Mouse (Mus musculus) liver, adult 2 months (tissue): ENCODE measurements around the gene Cmah. TPM values are rescaled to one million over a fixed set of nuclear protein-coding genes. Genes with fewer than 3 reads are reported as not detected.
A peak's percentile ranks its signal among the peaks of the same experiment; 100 is the strongest.

ENCODE experiments used
- DNase-seq: peaks from one replicate; pipeline ENCODE4 v3.0.0-alpha.2; 2011; ENCODE audit warnings: low read depth, low spot score; ENCODE audit errors: extremely low read depth
- H3K27ac ChIP-seq: fragments of 200-500 bp; replicated peaks from 2 replicates; pipeline ENCODE4 v1.5.1; 2012; ENCODE audit warnings: low read depth, mild to moderate bottlenecking, control low read depth, inconsistent platforms, low read length; ENCODE audit not compliant: insufficient read depth
- H3K27me3 ChIP-seq: fragments of 200-500 bp; 2 replicates; pipeline ENCODE4 v1.6.1; 2012; ENCODE audit warnings: mild to moderate bottlenecking, moderate library complexity, low read length, inconsistent platforms; ENCODE audit not compliant: control insufficient read depth, insufficient read depth
- H3K36me3 ChIP-seq: fragments of 200-500 bp; 2 replicates; pipeline ENCODE4 v1.6.1; 2012; ENCODE audit warnings: low read length, inconsistent platforms; ENCODE audit not compliant: control insufficient read depth, insufficient read depth
- H3K4me1 ChIP-seq: fragments of 200-500 bp; 2 replicates; pipeline ENCODE4 v1.6.1; 2011; ENCODE audit warnings: low read length; ENCODE audit not compliant: control insufficient read depth, insufficient read depth
- H3K4me3 ChIP-seq: fragments of 200-500 bp; 2 replicates; pipeline ENCODE4 v1.5.1; 2011; ENCODE audit warnings: low read depth, mild to moderate bottlenecking, control low read depth, low read length, moderate library complexity; ENCODE audit not compliant: insufficient read depth
- H3K79me2 ChIP-seq: fragments of 200-500 bp; 2 replicates; pipeline ENCODE4 v1.6.1; 2012; ENCODE audit warnings: inconsistent platforms, mild to moderate bottlenecking, low read length, moderate library complexity; ENCODE audit not compliant: control insufficient read depth, insufficient read depth
- H3K9ac ChIP-seq: fragments of 200-500 bp; 2 replicates; pipeline ENCODE4 v1.6.1; 2012; ENCODE audit warnings: low read depth, mild to moderate bottlenecking, control low read depth, inconsistent platforms, low read length
- CTCF ChIP-seq: fragments of 200-500 bp; IDR thresholded peaks from 2 replicates; pipeline ENCODE4 v1.5.1; 2011; ENCODE audit warnings: low read depth, low read length, control low read depth
- POLR2A ChIP-seq: fragments of 200-500 bp; IDR thresholded peaks from 2 replicates; pipeline ENCODE4 v1.6.1; 2011; ENCODE audit warnings: low read length, control low read depth; ENCODE audit not compliant: insufficient read depth; ENCODE audit errors: extremely low read depth
- WGBS: fragments of 180-500 bp; shearing (Covaris S2); methylation state at CpG from one replicate; pipeline ENCODE4 v1.1.7; 2018; 5-methylcytosine and 5-hydroxymethylcytosine counted together
- polyA plus RNA-seq: library from polyadenylated mRNA; depleted of rRNA; stranded (reverse); fragments of >200 nt; gene quantifications from 2 replicates; pipeline ENCODE4 v1.2.3, GENCODE M21; 2012
- total RNA-seq: library from RNA; depleted of rRNA; stranded (reverse); fragments of >200 nt; gene quantifications from 2 replicates; pipeline ENCODE4 v1.2.3, GENCODE M21; 2014

Cmah gene
- total and polyA plus RNA-seq, 2 experiments: 11.8 to 49.3 TPM

DNA sequence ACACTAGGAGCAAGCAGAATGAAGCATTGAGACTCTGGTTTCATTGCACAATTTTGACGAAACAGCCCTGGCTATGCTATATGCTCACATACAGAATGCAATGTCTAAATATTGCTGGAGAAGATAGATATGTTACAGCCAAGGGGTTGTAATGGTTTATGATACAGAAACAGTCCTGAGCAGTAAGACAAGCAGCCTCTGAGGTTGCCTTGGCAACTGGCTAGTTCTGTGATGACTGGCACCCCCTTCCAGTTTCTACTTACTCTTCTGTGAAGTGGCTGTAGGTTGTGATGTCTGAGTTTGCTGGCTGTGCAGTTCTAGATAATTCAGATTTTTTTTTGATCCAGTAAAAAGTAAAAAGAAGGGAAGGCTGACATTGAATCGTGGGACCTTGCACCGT, 166.6 kb downstream of the Cmah start:
- H3K9ac ChIP-seq: no peak overlapping the region
- H3K79me2 ChIP-seq: no peaks in the 10 kb centered on the region
- H3K27me3 ChIP-seq: no peaks in the 10 kb centered on the region
- TF ChIP-seq POLR2A: no peak
- TF ChIP-seq CTCF: no peak
- no peaks in the 10 kb centered on the region for H3K4me1 ChIP-seq
- H3K36me3 ChIP-seq: no peaks in the 10 kb centered on the region
- H3K27ac ChIP-seq: no peak overlapping the region
- WGBS: 91% methylated on average over 3 of the region's 3 CpGs
- DNase-seq: no peak
- no peak overlapping the region for H3K4me3 ChIP-seq

DNA sequence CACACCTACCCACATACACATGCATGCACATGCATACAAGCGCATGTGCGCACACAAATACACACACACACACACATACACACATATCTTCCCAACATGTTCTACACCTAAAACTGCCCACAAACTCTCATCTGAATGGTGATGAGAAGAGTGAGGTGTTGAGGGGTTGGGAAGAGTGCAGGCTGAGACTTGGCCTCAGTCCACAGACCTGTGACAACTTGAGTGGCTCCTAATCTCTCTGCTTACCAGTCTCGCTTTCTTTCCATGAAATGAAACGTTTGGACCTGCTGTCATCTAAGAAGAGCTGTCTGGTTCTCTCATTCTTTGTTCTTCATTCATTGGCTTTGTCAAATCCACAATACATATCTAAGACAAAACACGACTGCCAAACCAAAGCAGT, 169.1 kb downstream of the Cmah start:
- no peak overlapping the region for H3K27ac ChIP-seq
- no peaks in the 10 kb centered on the region for H3K4me1 ChIP-seq
- no peaks in the 10 kb centered on the region for H3K36me3 ChIP-seq
- H3K79me2 ChIP-seq: no peaks in the 10 kb centered on the region
- DNase-seq: no peak
- TF ChIP-seq POLR2A (no peak), CTCF (no peak)
- 82% methylated on average over 5 of the region's 5 CpGs for WGBS
- no peaks in the 10 kb centered on the region for H3K27me3 ChIP-seq
- H3K9ac ChIP-seq: no peak overlapping the region
- no peak overlapping the region for H3K4me3 ChIP-seq

DNA sequence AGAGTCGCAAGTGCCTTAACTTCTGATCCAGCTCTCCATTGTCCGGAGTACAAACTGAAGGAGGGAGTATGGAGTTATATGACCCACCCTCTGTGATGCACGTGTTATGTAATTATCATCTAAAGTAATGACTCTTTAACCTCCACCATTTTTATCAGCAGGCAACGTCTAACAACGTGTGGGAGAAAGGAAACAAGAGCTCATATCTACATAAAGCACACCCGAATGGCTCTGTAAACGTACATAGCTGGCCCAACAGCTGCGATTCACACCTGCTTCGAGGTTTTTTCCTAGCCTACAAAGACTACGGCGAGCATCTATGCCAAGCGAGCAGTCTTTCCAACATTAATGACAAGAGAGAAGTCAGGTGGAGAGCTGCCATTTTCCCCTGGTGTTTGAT, 169.8 kb downstream of the Cmah start:
- no peak for TF ChIP-seq POLR2A
- no peak for TF ChIP-seq CTCF
- DNase-seq: no peak
- no peaks in the 10 kb centered on the region for H3K4me1 ChIP-seq
- no peaks in the 10 kb centered on the region for H3K27me3 ChIP-seq
- no peak overlapping the region for H3K9ac ChIP-seq
- H3K79me2 ChIP-seq: no peaks in the 10 kb centered on the region
- no peaks in the 10 kb centered on the region for H3K36me3 ChIP-seq
- H3K27ac ChIP-seq: no peak overlapping the region
- no peak overlapping the region for H3K4me3 ChIP-seq
- 68% methylated on average over 12 of the region's 12 CpGs for WGBS

DNA sequence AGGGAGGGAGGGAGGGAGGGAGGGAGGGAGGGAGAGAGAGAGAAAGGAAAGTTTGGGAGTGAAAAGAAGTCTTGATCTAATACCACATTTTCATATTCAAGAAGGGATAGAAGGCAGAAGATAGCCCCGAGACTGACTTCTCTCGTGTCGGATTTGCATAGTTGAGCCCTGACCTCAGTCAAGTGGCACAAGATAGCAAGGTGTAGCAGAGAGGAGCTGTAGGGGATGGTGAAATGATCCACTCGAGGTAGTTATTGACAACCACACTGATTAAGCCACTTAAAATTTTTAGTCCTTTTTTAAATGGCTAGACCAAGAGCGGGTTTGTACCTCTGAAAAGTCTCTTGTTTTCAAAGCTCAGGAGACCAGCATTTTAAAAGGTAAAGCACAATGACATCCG, 171.1 kb downstream of the Cmah start:
- H3K36me3 ChIP-seq: no peaks in the 10 kb centered on the region
- no peaks in the 10 kb centered on the region for H3K79me2 ChIP-seq
- H3K4me3 ChIP-seq: no peak overlapping the region
- H3K9ac ChIP-seq: no peak overlapping the region
- no peak for DNase-seq
- TF ChIP-seq POLR2A (no peak), CTCF (no peak)
- no peaks in the 10 kb centered on the region for H3K4me1 ChIP-seq
- WGBS: 82% methylated on average over 6 of the region's 6 CpGs
- H3K27ac ChIP-seq: no peak overlapping the region
- no peaks in the 10 kb centered on the region for H3K27me3 ChIP-seq

DNA sequence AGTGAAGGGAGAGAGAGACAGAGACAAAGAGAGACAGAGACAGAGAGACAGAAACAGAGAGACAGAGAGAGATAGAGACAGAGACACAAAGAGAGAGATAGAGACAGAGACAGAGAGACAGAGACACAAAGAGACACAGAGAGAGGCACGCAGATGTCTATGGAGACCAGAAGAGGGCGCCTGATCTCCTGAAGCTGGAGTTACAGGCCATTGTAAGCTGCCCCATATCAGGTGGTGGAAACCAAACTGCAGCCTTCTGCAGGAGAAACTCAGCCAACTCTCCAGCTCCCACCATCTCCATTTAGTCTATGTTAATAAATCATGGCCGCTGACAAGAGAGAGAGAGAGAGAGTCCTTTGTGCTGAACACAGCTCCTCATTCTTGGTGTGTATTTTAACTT, 172.3 kb downstream of the Cmah start:
- H3K9ac ChIP-seq: no peak overlapping the region
- no peaks in the 10 kb centered on the region for H3K4me1 ChIP-seq
- WGBS: 46% methylated on average over 3 of the region's 3 CpGs
- H3K27me3 ChIP-seq: no peaks in the 10 kb centered on the region
- H3K36me3 ChIP-seq: no peaks in the 10 kb centered on the region
- H3K4me3 ChIP-seq: no peak overlapping the region
- peak; percentile 65 for TF ChIP-seq CTCF
- no peak for TF ChIP-seq POLR2A
- no peak overlapping the region for H3K27ac ChIP-seq
- no peaks in the 10 kb centered on the region for H3K79me2 ChIP-seq
- DNase-seq: peak; percentile 42

DNA sequence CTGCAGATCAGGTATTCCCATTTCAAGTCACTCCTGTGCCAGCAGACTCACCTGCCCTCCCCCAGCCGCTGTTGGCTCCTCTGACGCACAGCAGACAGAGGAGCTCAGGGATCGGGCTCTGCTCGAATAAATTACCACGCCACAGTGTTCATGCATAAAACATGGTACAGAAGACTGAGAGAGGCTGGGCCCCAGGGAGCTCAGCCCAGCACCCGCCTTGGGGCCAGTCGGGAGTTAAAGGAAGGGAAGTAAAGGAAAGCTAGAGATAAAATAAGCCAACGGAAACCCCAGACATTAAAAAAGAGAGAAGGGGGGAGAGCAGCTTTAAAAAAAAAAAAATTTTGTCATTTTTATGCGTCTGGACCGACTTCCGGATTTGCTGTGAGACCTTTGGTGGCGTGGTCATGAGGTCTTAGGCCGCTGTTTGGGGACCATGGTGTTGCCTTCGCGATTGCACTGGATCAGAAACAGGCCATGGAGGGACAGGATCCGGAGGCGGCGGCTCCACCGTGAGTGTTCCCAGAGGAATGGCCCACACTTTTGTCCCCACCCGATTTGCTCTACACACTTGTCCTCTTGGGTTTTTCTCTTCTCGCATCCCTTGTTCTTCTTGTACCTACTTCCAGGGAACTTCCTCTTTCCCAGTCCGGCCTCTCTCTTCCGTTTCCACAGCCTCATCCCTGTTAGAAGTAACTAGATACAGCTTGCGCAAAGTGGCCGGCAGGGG, 174.1 kb downstream of the Cmah start:
- DNase-seq: no peak
- no peaks in the 10 kb centered on the region for H3K4me1 ChIP-seq
- H3K36me3 ChIP-seq: no peaks in the 10 kb centered on the region
- 81% methylated on average over 25 of the region's 25 CpGs for WGBS
- no peak for TF ChIP-seq POLR2A
- no peak for TF ChIP-seq CTCF
- H3K27me3 ChIP-seq: no peaks in the 10 kb centered on the region
- no peak overlapping the region for H3K4me3 ChIP-seq
- no peak overlapping the region for H3K27ac ChIP-seq
- H3K9ac ChIP-seq: no peak overlapping the region
- H3K79me2 ChIP-seq: no peaks in the 10 kb centered on the region
